ENCODE assay signal across 10 mouse cellular contexts in the genomic region with DNA sequence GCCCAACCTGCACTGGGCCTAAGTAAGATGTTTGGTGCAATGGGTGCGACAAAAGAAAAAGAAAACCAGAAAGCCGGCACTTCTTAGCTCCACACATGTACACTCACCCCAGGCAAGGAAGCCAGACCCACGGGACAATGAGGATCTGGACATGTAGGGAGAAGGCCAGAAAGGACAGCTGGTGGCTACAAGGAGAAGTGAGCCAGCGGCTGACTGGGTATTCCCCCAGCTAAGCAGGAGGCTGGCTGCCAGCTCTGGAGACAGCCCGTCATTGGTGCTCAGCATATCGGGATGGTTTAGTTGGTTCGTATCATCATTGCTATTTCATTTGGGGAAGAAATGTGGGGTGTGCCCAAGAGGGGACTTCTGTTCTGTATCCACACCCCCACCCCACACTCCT.
DNase-seq lines count a peak whose midpoint lies in the region; ATAC-seq lines count a peak whose summit lies in the region.
"Had no signal": no experiment of that assay in that cellular context is flagged by ENCODE, and none has a peak within 500 bp of the region (broad histone marks: within the 10 kb centered on the region; RNA-seq: fewer than 3 reads in every experiment).

No protein-coding gene starts in this region.

- H3K4me2 ChIP-seq in midbrain, embryonic 12.5 days (replicated peaks), result no peak overlapping the region

- H3K36me3 ChIP-seq in midbrain, embryonic 12.5 days, result no peaks in the 10 kb centered on the region
- H3K36me3 ChIP-seq in midbrain, embryonic 10.5 days, result no peaks in the 10 kb centered on the region

- no peak overlapping the region for H3K9ac ChIP-seq in midbrain, embryonic 12.5 days (replicated peaks)

- peaks cover 10% of the 10 kb centered on the region for H3K4me1 ChIP-seq in midbrain, embryonic 12.5 days
- H3K4me1 ChIP-seq in midbrain, embryonic 10.5 days, result peaks cover 14% of the 10 kb centered on the region

- 0 out of 2 replicates have a peak, but pooled peaks have one; percentile 9 for ATAC-seq in midbrain, embryonic 12.5 days (ENCODE audit: low FRiP score, low read depth)
- ATAC-seq: activated CD4-positive, CD25-positive, alpha-beta regulatory T cell, adult 4 months had no signal

- DNase-seq in midbrain, embryonic 10.5 days (ENCODE audit: low spot score), result no peak
- peak; percentile 21 to 51 for DNase-seq in cerebellum, postnatal 25 days
- peak; percentile 43 to 49 for DNase-seq in gastrocnemius, postnatal 36 days
- DNase-seq in lung, postnatal 10 days, result peak; percentile 40
- DNase-seq in adrenal gland, adult 8-10 months, result no peak
- DNase-seq in spleen, adult 18-20 months, result no peak
- DNase-seq: kidney, adult 2 months; thymus, postnatal 14 days had no signal

- WGBS in midbrain, embryonic 12.5 days, result 75% methylated on average over 7 of the region's 7 CpGs
- whole genome bisulfite sequencing in midbrain, embryonic 10.5 days, result 81% methylated on average over 7 of the region's 7 CpGs

- peaks cover 4% of the 10 kb centered on the region; the same call in 1 of the 2 replicates for H3K27me3 ChIP-seq in midbrain, embryonic 12.5 days
- H3K27me3 ChIP-seq in midbrain, embryonic 10.5 days (ENCODE audit: low read depth, poor library complexity, severe bottlenecking), result peaks cover 13% of the 10 kb centered on the region

- no peaks in the 10 kb centered on the region for H3K9me3 ChIP-seq in midbrain, embryonic 12.5 days
- no peaks in the 10 kb centered on the region for H3K9me3 ChIP-seq in midbrain, embryonic 10.5 days (replicated peaks)

- no peak overlapping the region for H3K4me3 ChIP-seq in midbrain, embryonic 12.5 days
- no peak overlapping the region for H3K4me3 ChIP-seq in midbrain, embryonic 10.5 days

- H3K27ac ChIP-seq in midbrain, embryonic 12.5 days (replicated peaks), result no peak overlapping the region
- no peak overlapping the region for H3K27ac ChIP-seq in midbrain, embryonic 10.5 days (replicated peaks)

- intact Hi-C loops in gastrocnemius, postnatal 36 days (cut with DNase I), result no loop called here

Comparison
In these comparisons a context has a peak if more than half of its experiments do, and no peak if none do; other contexts are left out.
1. DNase-seq: peak in cerebellum, postnatal 25 days (2 of 2), gastrocnemius, postnatal 36 days (2 of 2) and lung, postnatal 10 days (single experiment); none in midbrain, embryonic 10.5 days (single experiment), adrenal gland, adult 8-10 months (single experiment) and spleen, adult 18-20 months (0 of 2).